Mouse (Mus musculus) heart, embryonic 10.5 days (tissue): ENCODE data around the gene Ptprh. TPM values are rescaled to one million over a fixed set of nuclear protein-coding genes. Genes with fewer than 3 reads are reported as not detected.
"Not testable (repeated sequence)": the region's sequence is repeated elsewhere in the genome, so short reads cannot be mapped to it uniquely, and the experiment has no call there.

Experiments
- DNase-seq: peaks from one replicate; pipeline ENCODE4 v3.0.0-alpha.2; 2017; ENCODE audit warnings: low spot score
- H3K27ac ChIP-seq: fragments of 300-500 bp; sonication (generic); 2 replicates; pipeline ENCODE4 v1.5.1; 2016; ENCODE audit warnings: mild to moderate bottlenecking
- H3K27me3 ChIP-seq: fragments of 300-500 bp; sonication (generic); 2 replicates; pipeline ENCODE4 v1.6.1; 2016; ENCODE audit warnings: mild to moderate bottlenecking; ENCODE audit not compliant: poor library complexity, insufficient read depth, severe bottlenecking
- H3K36me3 ChIP-seq: fragments of 300-500 bp; sonication (generic); 2 replicates; pipeline ENCODE4 v1.6.1; 2016; ENCODE audit warnings: mild to moderate bottlenecking, moderate library complexity
- H3K4me1 ChIP-seq: fragments of 300-500 bp; sonication (generic); 2 replicates; pipeline ENCODE4 v1.6.1; 2016; ENCODE audit warnings: mild to moderate bottlenecking
- H3K4me3 ChIP-seq: fragments of 300-500 bp; sonication (generic); 2 replicates; pipeline ENCODE4 v1.5.1; 2016; ENCODE audit warnings: mild to moderate bottlenecking, moderate library complexity
- H3K9me3 ChIP-seq: fragments of 300-500 bp; sonication (generic); 2 replicates; pipeline ENCODE4 v1.6.1; 2016; ENCODE audit warnings: mild to moderate bottlenecking, moderate library complexity
- WGBS: fragments of 180-500 bp; shearing (Covaris S2); methylation state at CpG from one replicate; pipeline ENCODE4 v1.1.7; 2016; 5-methylcytosine and 5-hydroxymethylcytosine counted together
- polyA plus RNA-seq: library from polyadenylated mRNA; unstranded; fragments of >200 nt; fragmentation: Nextera tagmentation; extraction: Ambion mirVana; gene quantifications from 2 replicates; pipeline ENCODE4 v1.2.1, GENCODE M21; 2016

Ptprh gene
- polyA plus RNA-seq, 1 experiment from 2014 or later, result not detected

DNA sequence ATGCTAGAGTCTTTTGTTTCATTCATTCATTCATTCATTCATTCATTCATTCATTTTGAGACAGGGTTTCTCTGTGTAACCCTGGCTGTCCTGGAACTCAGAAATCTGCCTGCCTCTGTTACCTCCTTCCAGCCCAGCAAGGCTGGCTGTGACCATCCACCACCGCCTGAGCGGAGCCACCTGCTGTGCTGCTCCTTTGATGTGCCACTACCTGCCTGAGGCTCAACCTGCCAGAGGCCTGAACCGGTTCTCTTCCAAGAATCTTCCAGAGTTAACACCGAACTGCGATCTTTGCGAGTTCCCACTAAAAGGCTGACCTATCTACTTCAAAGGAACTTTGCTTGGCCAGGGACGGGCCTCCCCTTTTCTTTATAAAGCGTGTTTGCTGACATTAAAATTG lies 73.7 kb downstream of the Ptprh start:
- H3K36me3 ChIP-seq, H3K4me3 ChIP-seq, DNase-seq, H3K9me3 ChIP-seq, H3K27ac ChIP-seq: not testable (repeated sequence)
- Histone ChIP-seq H3K27me3 (peaks cover 29% of the 10 kb centered on the region; the same call in 1 of the 2 replicates), H3K4me1 (peaks cover 13% of the 10 kb centered on the region)
- 35% methylated on average over 8 of the region's 8 CpGs for WGBS

DNA sequence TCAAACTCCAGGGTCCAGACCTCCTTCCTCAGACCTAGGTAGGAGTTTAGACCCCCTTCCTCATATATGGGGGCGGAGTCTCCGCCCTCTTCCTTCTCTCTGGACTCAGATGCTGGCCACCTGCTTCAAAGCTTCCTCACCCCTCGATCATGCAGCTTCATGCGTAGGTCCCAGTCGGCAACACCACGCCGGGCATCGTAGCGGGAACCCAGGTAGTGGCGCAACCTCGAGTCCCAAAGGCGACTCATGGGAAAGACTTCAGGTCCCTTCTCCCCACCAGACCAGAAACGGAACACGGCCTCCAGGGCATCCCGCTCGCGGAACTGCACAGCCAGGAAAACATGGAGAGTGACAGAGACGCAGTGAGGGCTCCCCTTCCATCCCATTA lies 76.5 kb downstream of the Ptprh start:
- 45% methylated on average over 18 of the region's 18 CpGs for WGBS
- DNase-seq, result no peak
- H3K27ac ChIP-seq, result no peak overlapping the region

DNA sequence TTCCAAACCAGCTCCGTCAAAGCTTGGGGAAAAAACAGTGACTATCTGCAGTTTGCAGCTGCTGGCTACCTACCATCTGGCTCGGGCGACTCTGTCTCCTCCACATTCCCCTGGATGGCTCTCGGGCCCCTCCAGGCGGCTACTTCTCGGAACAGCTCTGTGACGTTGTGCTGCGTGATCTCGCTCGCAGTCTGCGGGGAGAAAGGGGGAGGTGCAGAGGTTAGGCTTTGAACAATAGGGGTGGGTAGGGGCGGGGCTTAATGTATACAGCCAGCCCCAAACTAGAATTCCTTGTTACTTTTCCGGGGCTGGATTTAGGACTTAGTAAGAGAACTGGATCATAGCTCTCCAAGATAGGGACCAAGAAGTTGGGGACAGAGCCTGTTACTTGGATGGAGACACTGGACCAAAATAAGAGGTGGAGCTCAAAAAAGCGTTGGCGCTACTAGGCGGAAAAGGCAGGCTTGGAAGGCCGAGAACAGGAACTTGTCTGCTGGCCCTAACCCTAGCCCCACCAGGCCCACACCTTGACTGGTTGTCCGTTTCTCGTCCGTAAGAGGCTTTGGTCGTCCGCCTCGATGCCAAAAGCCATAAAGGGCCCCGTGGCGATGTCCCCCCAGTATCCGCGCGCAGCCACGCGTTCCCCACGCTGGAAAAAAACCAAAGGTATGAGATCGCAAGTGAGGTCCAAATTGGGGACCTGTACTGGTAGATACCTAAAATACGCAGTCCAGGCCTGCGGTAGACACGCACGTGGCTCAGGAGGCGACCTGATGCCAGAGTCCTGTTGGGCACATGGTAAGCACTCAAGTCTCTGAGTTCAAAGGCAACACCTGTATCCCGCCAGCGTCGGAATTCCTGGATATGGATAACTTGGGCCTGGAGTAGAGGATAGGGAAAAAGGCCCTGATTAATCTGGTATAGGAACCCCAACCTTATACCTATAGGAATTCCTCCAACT lies 77.2 kb downstream of the Ptprh start:
- WGBS, result 16% methylated on average over 40 of the region's 40 CpGs
- peak overlapping the region; percentile 77 for H3K27ac ChIP-seq

More for the DNA sequence above, 76.5 kb downstream of the Ptprh start:
- Histone ChIP-seq H3K9me3 (no peaks in the 10 kb centered on the region; the same call in 1 of the 2 replicates), H3K36me3 (no peaks in the 10 kb centered on the region), H3K4me1 (peaks cover 29% of the 10 kb centered on the region), H3K27me3 (peaks cover 29% of the 10 kb centered on the region; the same call in 1 of the 2 replicates), H3K4me3 (peak overlapping the region; percentile 53)

DNA sequence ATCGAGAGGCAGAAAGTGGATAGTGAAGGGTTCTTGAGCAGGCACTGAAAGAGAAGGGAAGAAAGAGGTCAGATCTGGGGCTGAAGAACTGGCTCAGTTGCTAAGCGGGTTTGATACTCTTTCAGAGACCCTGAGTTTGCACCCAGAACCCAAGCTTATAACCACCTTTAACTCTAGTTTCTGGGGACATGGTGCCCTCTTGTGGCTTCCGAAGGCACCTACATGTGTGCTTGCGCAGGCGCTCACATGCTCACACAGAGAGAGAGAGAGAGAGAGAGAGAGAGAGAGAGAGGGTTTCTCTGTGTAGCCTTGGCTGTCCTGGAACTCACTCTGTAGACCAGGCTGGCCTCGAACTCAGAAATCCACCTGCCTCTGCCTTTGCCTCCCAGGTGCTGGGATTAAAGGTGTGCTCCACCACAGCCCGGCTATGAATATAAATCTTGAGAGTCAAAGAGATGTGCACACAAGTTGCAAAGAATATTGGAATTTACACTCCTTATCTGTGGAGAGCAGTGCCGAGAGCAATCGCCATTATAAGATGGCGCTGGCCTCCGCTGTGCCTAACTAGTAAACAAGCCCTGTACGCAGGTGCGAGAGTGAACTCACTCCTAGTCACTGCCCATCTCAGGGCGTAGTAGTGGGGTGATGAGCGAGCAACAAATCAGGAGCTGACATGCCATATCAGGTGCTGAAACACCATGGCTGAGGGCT lies 79.5 kb downstream of the Ptprh start, which contains the start of gene Tnni3:
Gene Tnni3, minus strand, starts transcription at position 18 of the 711 bp plus-strand sequence.
- Histone ChIP-seq H3K4me1 (peaks cover 36% of the 10 kb centered on the region), H3K27ac (peak within 1 kb of the TSS; percentile 94), H3K27me3 (peaks cover 23% of the 10 kb centered on the region; the same call in 1 of the 2 replicates), H3K36me3 (peaks cover 12% of the 10 kb centered on the region)
- 64% methylated on average over 15 of the region's 15 CpGs for WGBS
- DNase-seq, H3K4me3 ChIP-seq, H3K9me3 ChIP-seq: not testable (repeated sequence)

More for the DNA sequence above, 77.2 kb downstream of the Ptprh start:
- peaks cover 27% of the 10 kb centered on the region for H3K4me1 ChIP-seq
- no peaks in the 10 kb centered on the region; the same call in 1 of the 2 replicates for H3K9me3 ChIP-seq
- DNase-seq, result peak; percentile 94
- H3K4me3 ChIP-seq, result peak overlapping the region; percentile 53
- peaks cover 34% of the 10 kb centered on the region; the same call in 1 of the 2 replicates for H3K27me3 ChIP-seq
- H3K36me3 ChIP-seq, result no peaks in the 10 kb centered on the region

DNA sequence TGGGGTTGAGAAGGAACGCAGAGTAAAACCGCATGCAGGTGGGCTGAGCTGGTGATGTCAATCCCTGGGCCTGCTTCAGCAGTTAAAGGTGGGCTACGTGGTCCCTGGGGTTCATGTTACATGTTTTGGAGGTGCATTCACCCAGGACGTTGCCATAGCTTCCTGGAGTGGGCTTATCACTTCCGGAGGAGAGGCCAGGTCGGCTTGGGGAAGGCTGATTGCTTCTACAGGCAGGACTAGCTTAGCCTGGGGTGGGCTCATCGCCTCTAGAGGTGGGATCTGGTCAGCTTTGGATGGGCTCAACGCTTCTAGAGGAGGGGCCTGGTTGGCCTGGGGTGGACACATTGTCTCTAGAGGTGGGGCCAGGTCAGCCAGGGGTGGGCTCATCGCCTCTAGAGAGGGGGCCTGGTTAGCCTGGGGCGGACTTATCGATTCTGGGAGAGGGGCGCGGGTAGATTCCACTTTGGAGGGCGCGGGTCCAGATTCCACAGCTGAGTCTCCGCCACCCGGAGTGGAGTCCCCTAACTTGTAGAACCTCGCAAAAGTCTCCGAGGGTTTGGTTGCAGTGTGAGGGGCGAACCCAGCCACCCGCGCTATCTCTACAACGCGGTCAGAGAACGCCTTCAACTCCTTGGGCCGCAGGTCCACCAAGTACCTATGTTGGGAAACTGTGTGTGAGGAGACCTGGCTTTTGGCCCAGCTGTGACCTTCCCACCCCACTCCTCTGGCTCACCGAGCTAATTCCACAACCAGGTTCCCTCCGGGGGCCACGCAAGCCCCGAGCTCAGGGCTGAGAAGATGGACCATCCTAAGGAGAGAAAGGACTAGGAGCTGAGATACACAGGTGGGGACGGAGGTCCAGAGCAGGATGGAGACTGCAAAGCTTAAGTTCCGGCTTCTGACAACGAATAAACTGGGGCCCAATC lies 80.4 kb downstream of the Ptprh start:
- DNase-seq, result no peak
- H3K36me3 ChIP-seq, result peaks cover 19% of the 10 kb centered on the region
- no peaks in the 10 kb centered on the region; the same call in 1 of the 2 replicates for H3K9me3 ChIP-seq
- peak overlapping the region; percentile 94 for H3K27ac ChIP-seq
- WGBS, result 80% methylated on average over 33 of the region's 33 CpGs
- no peak overlapping the region for H3K4me3 ChIP-seq
- peaks cover 22% of the 10 kb centered on the region; the same call in 1 of the 2 replicates for H3K27me3 ChIP-seq
- peaks cover 45% of the 10 kb centered on the region for H3K4me1 ChIP-seq

DNA sequence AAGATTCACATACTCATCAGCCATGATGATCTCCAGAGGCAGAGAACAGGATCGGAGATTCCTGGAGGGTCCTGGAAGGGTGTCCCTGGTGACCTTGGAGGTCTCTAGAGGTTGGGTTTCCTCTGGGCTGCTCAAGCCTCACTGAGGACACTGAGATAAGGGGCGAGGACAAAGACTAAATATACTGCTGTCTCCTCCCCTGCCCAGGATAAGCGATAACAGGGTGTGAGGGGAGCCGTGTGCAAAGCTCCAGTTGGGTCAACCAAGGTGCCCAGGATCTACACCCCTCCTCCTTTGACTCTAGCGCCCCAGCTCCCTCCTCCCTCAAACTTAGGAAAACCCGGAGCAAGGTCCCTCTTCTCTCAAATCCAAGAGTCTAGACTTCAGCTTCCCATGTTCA lies 81.5 kb downstream of the Ptprh start:
- WGBS, result 34% methylated on average over 6 of the region's 6 CpGs
- Histone ChIP-seq H3K36me3 (peaks cover 26% of the 10 kb centered on the region), H3K4me3 (peak overlapping the region; percentile 67), H3K4me1 (peaks cover 50% of the 10 kb centered on the region), H3K27ac (peak overlapping the region; percentile 94), H3K9me3 (no peaks in the 10 kb centered on the region; the same call in 1 of the 2 replicates), H3K27me3 (peaks cover 16% of the 10 kb centered on the region; the same call in 1 of the 2 replicates)
- DNase-seq, result peak; percentile 90

DNA sequence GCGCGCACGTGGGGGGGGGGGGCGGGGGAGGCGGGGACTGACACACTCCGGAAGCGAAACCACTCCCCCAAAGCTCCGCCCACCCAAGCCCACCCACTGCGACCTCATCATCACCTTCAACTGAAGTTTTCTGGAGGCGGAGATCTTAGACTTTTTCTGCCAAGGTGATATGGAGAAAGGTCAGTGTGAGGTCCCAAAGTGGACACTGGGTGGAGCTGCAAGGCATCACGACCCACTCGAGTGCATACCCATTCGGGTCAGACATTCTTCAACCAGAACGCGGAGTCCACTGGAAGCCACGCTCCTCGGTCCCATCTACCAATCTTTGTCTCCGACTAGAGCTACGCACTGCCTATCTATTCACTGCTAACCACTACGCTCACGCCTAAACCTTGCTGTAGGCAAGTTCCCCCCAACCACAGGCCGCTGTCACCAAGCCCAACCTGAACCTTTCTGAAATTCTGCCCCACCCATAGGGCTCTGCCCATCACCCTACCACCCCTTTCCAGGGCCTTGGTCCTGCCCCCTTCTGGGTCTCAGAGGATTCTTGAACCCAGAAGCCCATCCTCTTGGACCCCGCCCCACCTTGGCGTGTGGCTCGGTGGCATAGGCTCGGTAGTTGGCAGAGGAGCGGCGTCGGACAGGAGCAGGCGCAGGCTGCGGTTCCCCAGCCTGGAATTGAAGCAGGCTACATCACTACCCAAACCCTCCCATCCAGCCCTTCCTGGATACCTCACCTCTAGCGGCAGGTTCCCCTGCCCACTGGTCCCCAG lies 82.4 kb downstream of the Ptprh start:
- H3K4me3 ChIP-seq, result peak overlapping the region; percentile 67
- peaks cover 9% of the 10 kb centered on the region; the same call in 1 of the 2 replicates for H3K27me3 ChIP-seq
- no peaks in the 10 kb centered on the region; the same call in 1 of the 2 replicates for H3K9me3 ChIP-seq
- 19% methylated on average over 32 of the region's 32 CpGs for WGBS
- H3K4me1 ChIP-seq, result peaks cover 51% of the 10 kb centered on the region
- DNase-seq, result peak; percentile 79
- H3K36me3 ChIP-seq, result peaks cover 26% of the 10 kb centered on the region
- peak overlapping the region; percentile 94 for H3K27ac ChIP-seq

DNA sequence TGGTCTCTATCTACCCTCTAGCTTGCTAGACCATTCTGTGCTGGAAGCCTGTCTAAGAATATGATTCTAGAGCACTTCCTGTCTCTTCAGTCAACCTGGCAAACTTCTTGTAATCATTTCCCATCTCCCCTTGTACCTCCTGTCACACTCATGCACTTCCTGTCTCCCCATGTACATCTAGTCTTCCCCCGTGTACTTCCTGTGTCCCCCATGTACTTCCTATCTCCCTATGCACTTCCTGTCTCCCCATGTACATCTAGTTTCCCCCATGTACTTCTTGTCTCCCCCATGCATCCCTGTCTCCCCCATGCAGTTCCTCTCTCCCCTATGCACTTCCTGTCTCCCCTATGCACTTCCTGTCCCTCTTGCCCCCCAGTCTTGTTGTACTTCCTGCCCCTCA lies 85.4 kb downstream of the Ptprh start:
- Histone ChIP-seq H3K27ac (no peak overlapping the region), H3K4me1 (peaks cover 74% of the 10 kb centered on the region), H3K4me3 (peak overlapping the region; percentile 32; the same call in 1 of the 2 replicates), H3K36me3 (peaks cover 26% of the 10 kb centered on the region), H3K27me3 (peaks cover 9% of the 10 kb centered on the region; the same call in 1 of the 2 replicates), H3K9me3 (no peaks in the 10 kb centered on the region; the same call in 1 of the 2 replicates)
- DNase-seq, result no peak
- 57% methylated on average over 1 of the region's 1 CpGs for WGBS

DNA sequence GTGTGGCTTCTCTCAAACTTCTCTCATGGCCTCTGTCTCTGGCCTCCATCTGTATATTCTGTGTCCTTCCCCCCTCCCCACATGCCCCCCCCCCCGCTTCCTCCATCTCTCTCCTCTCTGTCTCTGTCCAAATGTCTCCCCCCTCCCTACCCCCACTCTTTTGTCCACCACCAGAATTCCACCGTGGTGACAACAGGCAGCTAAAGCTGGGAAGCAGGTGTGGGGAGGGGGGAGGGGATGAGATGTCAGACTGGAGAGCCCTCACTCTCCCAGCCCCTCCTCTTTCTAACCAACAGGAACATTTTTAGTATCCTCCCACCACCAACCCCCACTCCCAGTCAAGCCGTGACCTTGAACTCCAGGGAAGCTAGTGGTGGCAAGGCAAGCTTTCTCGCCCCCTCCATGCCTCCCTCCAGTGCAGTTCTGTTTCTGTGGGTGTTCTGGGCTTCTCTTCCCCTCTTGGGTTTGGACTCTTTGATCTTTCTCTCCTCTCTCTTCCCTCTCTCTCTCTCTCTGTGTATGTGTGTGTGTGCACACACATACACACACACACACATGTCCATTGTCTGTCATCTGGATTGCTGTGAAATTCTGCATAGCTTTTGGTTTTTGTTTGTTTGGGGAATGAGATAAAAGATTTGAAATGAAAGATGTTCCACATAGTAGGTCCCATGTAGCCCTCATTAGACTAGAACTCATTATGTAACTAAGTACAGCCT lies 87.3 kb downstream of the Ptprh start, which contains the start of gene Tnnt1:
Gene Tnnt1, minus strand, starts transcription at position 51 of the 719 bp plus-strand sequence.
- peak within 1 kb of the TSS; percentile 34 for H3K4me3 ChIP-seq
- 8% methylated on average over 4 of the region's 4 CpGs for WGBS
- peak within 1 kb of the TSS; percentile 87 for H3K27ac ChIP-seq
- peaks cover 74% of the 10 kb centered on the region for H3K4me1 ChIP-seq
- H3K9me3 ChIP-seq, result no peaks in the 10 kb centered on the region
- H3K27me3 ChIP-seq, result peaks cover 2% of the 10 kb centered on the region; the same call in 1 of the 2 replicates
- peaks cover 26% of the 10 kb centered on the region for H3K36me3 ChIP-seq
- no peak for DNase-seq

DNA sequence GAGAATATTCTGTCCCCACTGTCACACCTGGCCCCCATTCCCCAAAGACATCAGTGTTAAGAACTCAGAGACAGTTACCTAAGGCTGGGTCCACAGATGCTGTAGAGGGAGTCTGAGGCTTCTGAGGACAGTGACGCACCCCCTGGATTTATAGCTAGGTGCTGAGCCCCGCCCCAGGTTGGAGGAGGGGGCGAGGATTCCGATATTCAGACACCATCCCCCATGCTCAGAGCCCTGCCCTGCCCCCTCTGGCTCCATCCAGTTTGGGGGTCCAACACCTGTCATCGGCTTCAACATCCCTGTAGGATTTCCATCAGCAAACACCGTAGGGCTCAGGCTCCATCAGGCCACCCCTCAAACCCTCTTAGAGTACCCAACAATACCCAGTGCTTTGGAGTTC lies 88.0 kb downstream of the Ptprh start:
- Histone ChIP-seq H3K9me3 (no peaks in the 10 kb centered on the region), H3K4me3 (peak overlapping the region; percentile 34), H3K36me3 (peaks cover 26% of the 10 kb centered on the region), H3K4me1 (peaks cover 80% of the 10 kb centered on the region), H3K27ac (peak overlapping the region; percentile 87), H3K27me3 (no peaks in the 10 kb centered on the region)
- no peak for DNase-seq
- WGBS, result 56% methylated on average over 6 of the region's 6 CpGs
